In the genomic region with DNA sequence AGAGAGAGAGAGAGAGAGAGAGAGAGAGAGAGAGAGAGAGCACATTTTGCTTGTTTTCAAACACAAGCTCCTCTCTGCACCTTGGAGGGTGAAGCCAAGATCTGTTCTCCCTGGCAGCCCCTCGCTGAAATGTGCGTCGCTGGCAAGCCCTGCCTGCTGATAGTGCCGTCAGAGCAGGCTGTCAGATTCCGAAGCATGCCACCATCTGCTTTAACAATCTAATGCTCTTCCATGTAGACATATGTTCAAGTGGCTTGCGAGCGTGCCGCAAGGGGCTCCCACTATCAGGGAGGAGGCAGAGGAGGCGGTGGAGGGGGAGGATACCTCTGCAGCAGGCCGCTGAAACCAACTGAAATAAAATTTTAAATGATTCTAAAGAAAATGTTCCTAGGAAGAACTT, we compare ENCODE assay signal across 11 mouse cellular contexts.
DNase-seq lines count a peak whose midpoint lies in the region; ATAC-seq and TF ChIP-seq lines count a peak whose summit lies in the region.
"Had no signal": no experiment of that assay in that cellular context is flagged by ENCODE, and none has a peak within 500 bp of the region (broad histone marks: within the 10 kb centered on the region; RNA-seq: fewer than 3 reads in every experiment).

No protein-coding gene starts in this region.

- H3K27ac ChIP-seq in heart, embryonic 15.5 days: no peak overlapping the region
- H3K27ac ChIP-seq in neural tube, embryonic 13.5 days (replicated peaks): peak overlapping the region; percentile 61
- no peak overlapping the region for H3K27ac ChIP-seq in thymus, adult 2 months (ENCODE audit: control insufficient read depth, insufficient read depth, low read length)
- H3K27ac ChIP-seq: liver, embryonic 13.5 days had no signal

- WGBS in heart, embryonic 15.5 days: 23% methylated on average over 10 of the region's 10 CpGs
- WGBS in neural tube, embryonic 13.5 days: 28% methylated on average over 10 of the region's 10 CpGs
- 93% methylated on average over 10 of the region's 10 CpGs for WGBS in thymus, adult 2 months

- no peak overlapping the region for H3K4me3 ChIP-seq in heart, embryonic 15.5 days
- H3K4me3 ChIP-seq in neural tube, embryonic 13.5 days: no peak overlapping the region
- H3K4me3 ChIP-seq in thymus, adult 2 months (ENCODE audit: control insufficient read depth, insufficient read depth, low read length): no peak overlapping the region
- H3K4me3 ChIP-seq: liver, embryonic 13.5 days had no signal

- intact Hi-C loops in heart, postnatal 10 days (cut with DNase I): no loop called here

- peaks cover 42% of the 10 kb centered on the region for H3K4me1 ChIP-seq in heart, embryonic 15.5 days (replicated peaks)
- H3K4me1 ChIP-seq in neural tube, embryonic 13.5 days (replicated peaks): peaks cover 56% of the 10 kb centered on the region
- H3K4me1 ChIP-seq in thymus, adult 2 months (replicated peaks; ENCODE audit: control insufficient read depth, insufficient read depth, low read length): peaks cover under 1% of the 10 kb centered on the region; the same call in 1 of the 2 replicates

- no peak for ATAC-seq in heart, embryonic 15.5 days (replicated peaks; ENCODE audit: insufficient number of reproducible peaks, insufficient read depth, low FRiP score, low read depth)
- ATAC-seq in neural tube, embryonic 13.5 days (ENCODE audit: low read depth): peak; percentile 52

- no peak for DNase-seq in heart, postnatal 10 days
- peak; percentile 59 for DNase-seq in cerebellum, adult 8-10 months
- peak; percentile 63 to 74 for DNase-seq in layer of hippocampus, adult 18-20 months (ENCODE audit: low spot score in 2 of 2)
- DNase-seq in adrenal gland, postnatal 4 days (ENCODE audit: low spot score in 2 of 2): no peak
- no peak for DNase-seq in thymus, adult 2 months
- no peak for DNase-seq in thymus, postnatal 36 days
- DNase-seq: adrenal gland, adult 8-10 months; liver, embryonic 13.5 days; thymus, postnatal 4 days had no signal

- H3K9me3 ChIP-seq in heart, embryonic 15.5 days (replicated peaks): no peaks in the 10 kb centered on the region
- H3K9me3 ChIP-seq in neural tube, embryonic 13.5 days: no peaks in the 10 kb centered on the region
- H3K9me3 ChIP-seq: liver, embryonic 13.5 days had no signal

- H3K36me3 ChIP-seq in heart, embryonic 15.5 days: no peaks in the 10 kb centered on the region
- H3K36me3 ChIP-seq in neural tube, embryonic 13.5 days: no peaks in the 10 kb centered on the region
- no peaks in the 10 kb centered on the region for H3K36me3 ChIP-seq in thymus, adult 2 months (ENCODE audit: control insufficient read depth, insufficient read depth, low read length)
- H3K36me3 ChIP-seq: liver, embryonic 13.5 days had no signal

- H3K9ac ChIP-seq in heart, embryonic 15.5 days: no peak overlapping the region
- peak overlapping the region; percentile 38; the same call in 1 of the 2 replicates for H3K9ac ChIP-seq in neural tube, embryonic 13.5 days
- H3K9ac ChIP-seq: liver, embryonic 13.5 days had no signal

- TF ChIP-seq POLR2A in thymus, adult 2 months (IDR thresholded peaks at IDR 0.05; ENCODE audit: control insufficient read depth, extremely low read depth, insufficient read depth, low read length, poor library complexity): no peak

- H3K27me3 ChIP-seq in heart, embryonic 15.5 days: 0 out of 2 replicates have a peak, but pooled peaks cover 8% of the 10 kb centered on the region
- peaks cover 3% of the 10 kb centered on the region for H3K27me3 ChIP-seq in neural tube, embryonic 13.5 days
- H3K27me3 ChIP-seq in thymus, adult 2 months (ENCODE audit: control insufficient read depth, insufficient read depth, low read length): no peaks in the 10 kb centered on the region

- peak overlapping the region; percentile 53 for H3K4me2 ChIP-seq in heart, embryonic 15.5 days
- peak overlapping the region; percentile 31 for H3K4me2 ChIP-seq in neural tube, embryonic 13.5 days
- H3K4me2 ChIP-seq: liver, embryonic 13.5 days had no signal

- no peak for TF ChIP-seq CTCF in thymus, adult 2 months (IDR thresholded peaks at IDR 0.05; ENCODE audit: borderline replicate concordance, control insufficient read depth, extremely low read depth, insufficient read depth, low read length, poor library complexity)

Comparison
In these comparisons a context has a peak if more than half of its experiments do, and no peak if none do; other contexts are left out.
1. DNase-seq: peak in cerebellum, adult 8-10 months (single experiment) and layer of hippocampus, adult 18-20 months (2 of 2); none in heart, postnatal 10 days (0 of 2), adrenal gland, postnatal 4 days (0 of 2), thymus, adult 2 months (single experiment) and thymus, postnatal 36 days (0 of 2).